Mouse (Mus musculus): Measurements from ENCODE around the gene Stt3b. TPM values are rescaled to one million over a fixed set of nuclear protein-coding genes. Genes with fewer than 3 reads are reported as not detected.

The Stt3b gene
- polyA plus RNA-seq, 1 experiment, result 41.2 TPM

GRCm38 (mm10) chr9:115221265-115221664 lies 89.0 kb downstream of the Stt3b start:
- Histone ChIP-seq H3K27me3 (ENCODE audit: control insufficient read depth, insufficient read depth, insufficient read length) (no peaks in the 10 kb centered on the region), H3K36me3 (ENCODE audit: control insufficient read depth, insufficient read depth) (no peaks in the 10 kb centered on the region), H3ac (ENCODE audit: control insufficient read depth, insufficient read length) (no peak overlapping the region), H3K79me2 (ENCODE audit: control insufficient read depth, insufficient read depth) (no peaks in the 10 kb centered on the region), H3K4me2 (ENCODE audit: low read depth) (no peak overlapping the region), H3K4me3 (no peak overlapping the region)
- TF ChIP-seq E2F4 (IDR thresholded peaks at IDR 0.05; ENCODE audit: insufficient read depth) (no peak), MYOD1 (IDR thresholded peaks at IDR 0.05; ENCODE audit: control insufficient read depth in 1 of 3, insufficient read length in 2 of 3, low read depth in 2 of 3) (no peak), CEBPB (IDR thresholded peaks at IDR 0.05; ENCODE audit: insufficient read depth, poor library complexity, severe bottlenecking) (no peak), POLR2AphosphoS2 (IDR thresholded peaks at IDR 0.05; ENCODE audit: insufficient read length, low read depth) (no peak), SRF (IDR thresholded peaks at IDR 0.05; ENCODE audit: control insufficient read depth, insufficient read length, low read depth) (no peak), POLR2A (IDR thresholded peaks at IDR 0.05; ENCODE audit: insufficient read length, low read depth) (no peak), MYOG (IDR thresholded peaks at IDR 0.05; ENCODE audit: control insufficient read depth in 1 of 3, insufficient read depth in 1 of 3, insufficient read length in 2 of 3, low read depth in 2 of 3) (no peak), REST (IDR thresholded peaks at IDR 0.05; ENCODE audit: insufficient read depth, insufficient read length) (no peak), TCF3 (IDR thresholded peaks at IDR 0.05; ENCODE audit: insufficient read length, low read depth) (no peak), TCF12 (IDR thresholded peaks at IDR 0.05; ENCODE audit: insufficient read depth, poor library complexity, severe bottlenecking) (no peak), MAX (IDR thresholded peaks at IDR 0.05; ENCODE audit: low read depth) (no peak), USF1 (IDR thresholded peaks at IDR 0.05; ENCODE audit: low read depth) (no peak)

- no peak overlapping the region for H3K4me2 ChIP-seq (ENCODE audit: low read depth)
- TF ChIP-seq TCF12 (IDR thresholded peaks at IDR 0.05; ENCODE audit: insufficient read depth, poor library complexity, severe bottlenecking) (no peak), MYOG (IDR thresholded peaks at IDR 0.05; ENCODE audit: control insufficient read depth in 1 of 3, insufficient read depth in 1 of 3, insufficient read length in 2 of 3, low read depth in 2 of 3) (no peak), POLR2AphosphoS2 (IDR thresholded peaks at IDR 0.05; ENCODE audit: insufficient read length, low read depth) (no peak), POLR2A (IDR thresholded peaks at IDR 0.05; ENCODE audit: insufficient read length, low read depth) (no peak), E2F4 (IDR thresholded peaks at IDR 0.05; ENCODE audit: insufficient read depth) (no peak), CEBPB (IDR thresholded peaks at IDR 0.05; ENCODE audit: insufficient read depth, poor library complexity, severe bottlenecking) (no peak), USF1 (IDR thresholded peaks at IDR 0.05; ENCODE audit: low read depth) (no peak), MYOD1 (IDR thresholded peaks at IDR 0.05; ENCODE audit: control insufficient read depth in 1 of 3, insufficient read length in 2 of 3, low read depth in 2 of 3) (no peak), TCF3 (IDR thresholded peaks at IDR 0.05; ENCODE audit: insufficient read length, low read depth) (no peak), SRF (IDR thresholded peaks at IDR 0.05; ENCODE audit: control insufficient read depth, insufficient read length, low read depth) (no peak), REST (IDR thresholded peaks at IDR 0.05; ENCODE audit: insufficient read depth, insufficient read length) (no peak), MAX (IDR thresholded peaks at IDR 0.05; ENCODE audit: low read depth) (no peak)
- H3K4me3 ChIP-seq, result no peak overlapping the region
- H3K27me3 ChIP-seq (ENCODE audit: control insufficient read depth, insufficient read depth, insufficient read length), result no peaks in the 10 kb centered on the region
- H3K36me3 ChIP-seq (ENCODE audit: control insufficient read depth, insufficient read depth), result no peaks in the 10 kb centered on the region
- H3ac ChIP-seq (ENCODE audit: control insufficient read depth, insufficient read length), result no peak overlapping the region
- H3K79me2 ChIP-seq (ENCODE audit: control insufficient read depth, insufficient read depth), result no peaks in the 10 kb centered on the region
These were observed 89.8 kb downstream of the Stt3b start for GRCm38 (mm10) chr9:115220466-115220865.

GRCm38 (mm10) chr9:115217984-115218383 lies 92.2 kb downstream of the Stt3b start:
- Histone ChIP-seq H3K4me2 (ENCODE audit: low read depth) (no peak overlapping the region), H3K4me3 (no peak overlapping the region), H3K27me3 (ENCODE audit: control insufficient read depth, insufficient read depth, insufficient read length) (no peaks in the 10 kb centered on the region), H3K79me2 (ENCODE audit: control insufficient read depth, insufficient read depth) (no peaks in the 10 kb centered on the region), H3ac (ENCODE audit: control insufficient read depth, insufficient read length) (no peak overlapping the region), H3K36me3 (ENCODE audit: control insufficient read depth, insufficient read depth) (no peaks in the 10 kb centered on the region)
- TF ChIP-seq POLR2A (IDR thresholded peaks at IDR 0.05; ENCODE audit: insufficient read length, low read depth) (no peak), MYOD1 (IDR thresholded peaks at IDR 0.05; ENCODE audit: control insufficient read depth in 1 of 3, insufficient read length in 2 of 3, low read depth in 2 of 3) (no peak), E2F4 (IDR thresholded peaks at IDR 0.05; ENCODE audit: insufficient read depth) (no peak), TCF3 (IDR thresholded peaks at IDR 0.05; ENCODE audit: insufficient read length, low read depth) (no peak), REST (IDR thresholded peaks at IDR 0.05; ENCODE audit: insufficient read depth, insufficient read length) (no peak), CEBPB (IDR thresholded peaks at IDR 0.05; ENCODE audit: insufficient read depth, poor library complexity, severe bottlenecking) (no peak)

DNA sequence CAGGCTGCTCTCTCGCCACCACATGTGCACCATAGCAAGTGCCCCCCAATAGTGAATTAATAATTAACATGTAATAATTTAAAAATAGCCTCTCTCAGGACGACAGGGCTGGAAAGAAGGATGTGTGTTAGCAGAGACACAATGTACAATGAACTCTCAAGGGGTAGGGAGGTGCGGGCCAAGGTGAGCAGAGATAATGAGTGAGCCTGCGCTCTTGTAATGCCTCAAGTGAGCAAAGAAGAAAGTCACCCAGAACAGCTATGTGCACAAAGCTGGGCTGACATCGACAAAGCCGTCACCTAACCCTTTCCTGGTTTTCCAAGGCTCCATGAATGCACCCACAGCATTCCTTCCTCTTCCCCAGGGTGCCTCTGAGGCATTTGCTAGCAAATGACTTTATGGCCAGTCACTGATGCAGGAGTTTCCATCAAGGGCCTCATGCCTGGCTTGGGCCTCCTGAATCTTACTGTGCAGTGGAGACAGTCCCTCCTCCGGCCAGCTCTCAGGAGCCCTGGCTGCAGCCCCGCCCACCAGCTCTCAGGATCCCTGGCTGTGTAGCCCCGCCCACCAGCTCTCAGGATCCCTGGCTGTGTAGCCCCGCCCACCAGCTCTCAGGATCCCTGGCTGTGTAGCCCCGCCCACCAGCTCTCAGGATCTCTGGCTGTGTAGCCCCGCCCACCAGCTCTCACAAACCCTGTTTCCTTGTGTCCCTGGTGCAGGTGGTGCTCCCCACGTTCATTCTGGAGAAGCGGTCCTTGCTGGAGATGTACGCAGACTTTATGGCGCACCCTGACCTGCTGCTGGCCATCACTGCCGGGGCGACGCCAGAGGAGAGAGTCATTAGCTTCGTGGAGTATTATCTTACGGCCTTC lies 94.2 kb downstream of the Stt3b start:
- TF ChIP-seq POLR2AphosphoS2 (IDR thresholded peaks at IDR 0.05; ENCODE audit: insufficient read length, low read depth), result no peak
- TF ChIP-seq TCF12 (IDR thresholded peaks at IDR 0.05; ENCODE audit: insufficient read depth, poor library complexity, severe bottlenecking), result no peak
- TF ChIP-seq MYOG (IDR thresholded peaks at IDR 0.05; ENCODE audit: control insufficient read depth in 1 of 3, insufficient read depth in 1 of 3, insufficient read length in 2 of 3, low read depth in 2 of 3), result no peak
- no peak for TF ChIP-seq TCF3 (IDR thresholded peaks at IDR 0.05; ENCODE audit: insufficient read length, low read depth)
- TF ChIP-seq REST (IDR thresholded peaks at IDR 0.05; ENCODE audit: insufficient read depth, insufficient read length), result no peak
- no peak for TF ChIP-seq USF1 (IDR thresholded peaks at IDR 0.05; ENCODE audit: low read depth)
- no peak for TF ChIP-seq SRF (IDR thresholded peaks at IDR 0.05; ENCODE audit: control insufficient read depth, insufficient read length, low read depth)
- TF ChIP-seq MYOD1 (IDR thresholded peaks at IDR 0.05; ENCODE audit: control insufficient read depth in 1 of 3, insufficient read length in 2 of 3, low read depth in 2 of 3), result no peak
- no peak for TF ChIP-seq POLR2A (IDR thresholded peaks at IDR 0.05; ENCODE audit: insufficient read length, low read depth)
- no peak for TF ChIP-seq E2F4 (IDR thresholded peaks at IDR 0.05; ENCODE audit: insufficient read depth)
- TF ChIP-seq CEBPB (IDR thresholded peaks at IDR 0.05; ENCODE audit: insufficient read depth, poor library complexity, severe bottlenecking), result no peak

More for the DNA sequence above, 94.2 kb downstream of the Stt3b start:
- Histone ChIP-seq H3ac (ENCODE audit: control insufficient read depth, insufficient read length) (no peak overlapping the region), H3K4me2 (ENCODE audit: low read depth) (no peak overlapping the region), H3K27me3 (ENCODE audit: control insufficient read depth, insufficient read depth, insufficient read length) (no peaks in the 10 kb centered on the region), H3K79me2 (ENCODE audit: control insufficient read depth, insufficient read depth) (no peaks in the 10 kb centered on the region), H3K4me3 (no peak overlapping the region), H3K36me3 (ENCODE audit: control insufficient read depth, insufficient read depth) (no peaks in the 10 kb centered on the region)

Measured in myocyte (in vitro differentiated cells).